Mouse (Mus musculus) brain, embryonic 14.5 days (tissue): ENCODE data around the gene Retreg1.

Experiments
- CTCF ChIP-seq: fragments of 200-500 bp; IDR thresholded peaks from 2 replicates; pipeline ENCODE4 v1.5.1; 2012; ENCODE audit warnings: inconsistent platforms, mild to moderate bottlenecking, moderate library complexity, borderline replicate concordance; ENCODE audit not compliant: insufficient read depth, insufficient read length; ENCODE audit errors: extremely low read depth
- POLR2A ChIP-seq: fragments of 200-500 bp; IDR thresholded peaks from 2 replicates; pipeline ENCODE4 v1.6.1; 2012; ENCODE audit warnings: mild to moderate bottlenecking, inconsistent platforms, borderline replicate concordance; ENCODE audit not compliant: poor library complexity, insufficient read depth, insufficient read length, severe bottlenecking; ENCODE audit errors: extremely low read depth

DNA sequence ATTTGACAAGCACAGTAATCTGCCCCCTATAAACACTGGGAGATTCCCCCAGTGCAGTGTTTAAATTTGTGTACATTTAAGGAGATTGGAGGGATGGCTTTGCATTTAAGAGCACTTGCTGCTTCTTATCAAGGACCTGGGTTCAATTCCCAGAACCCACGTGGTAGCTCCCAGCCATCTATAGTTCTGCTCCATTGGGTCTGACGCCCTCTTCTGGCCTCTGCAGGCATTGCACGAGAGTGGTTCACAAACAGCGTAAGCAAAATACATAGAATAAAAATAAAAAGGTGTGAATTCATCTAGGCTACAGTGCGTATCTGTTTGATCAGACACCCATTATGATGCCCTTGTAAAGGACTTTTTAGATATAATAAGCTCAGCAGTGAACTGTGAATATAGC, 85.9 kb downstream of the Retreg1 start:
- TF ChIP-seq POLR2A (no peak), CTCF (peak; percentile 28; the same call in 1 of the 2 replicates)
